Mouse (Mus musculus) intestine, embryonic 15.5 days (tissue): ENCODE data around the gene Pdzd8. TPM values are rescaled to one million over a fixed set of nuclear protein-coding genes. Genes with fewer than 3 reads are reported as not detected.
A peak's percentile ranks its signal among the peaks of the same experiment; 100 is the strongest.

Experiments used
- ATAC-seq: fragments of 200-750 bp; cut with Nextera tagmentation; 2 replicates; pipeline ENCODE4 v1.8.0; 2017; ENCODE audit warnings: moderate TSS enrichment, moderate library complexity
- H3K27ac ChIP-seq: fragments of 300-500 bp; sonication (generic); 2 replicates; pipeline ENCODE4 v1.5.1; 2015; ENCODE audit warnings: mild to moderate bottlenecking, inconsistent platforms
- H3K27me3 ChIP-seq: fragments of 300-500 bp; sonication (generic); replicated peaks from 2 replicates; pipeline ENCODE4 v1.6.1; 2015; ENCODE audit warnings: inconsistent platforms
- H3K36me3 ChIP-seq: fragments of 300-500 bp; sonication (generic); 2 replicates; pipeline ENCODE4 v1.6.1; 2015; ENCODE audit warnings: inconsistent platforms
- H3K4me1 ChIP-seq: fragments of 300-500 bp; sonication (generic); replicated peaks from 2 replicates; pipeline ENCODE4 v1.6.1; 2015; ENCODE audit warnings: inconsistent platforms
- H3K4me2 ChIP-seq: fragments of 300-500 bp; sonication (generic); replicated peaks from 2 replicates; pipeline ENCODE4 v1.6.1; 2015; ENCODE audit warnings: mild to moderate bottlenecking, inconsistent platforms
- H3K4me3 ChIP-seq: fragments of 300-500 bp; sonication (generic); replicated peaks from 2 replicates; pipeline ENCODE4 v1.5.1; 2015; ENCODE audit warnings: inconsistent platforms
- H3K9ac ChIP-seq: fragments of 300-500 bp; sonication (generic); 2 replicates; pipeline ENCODE4 v1.6.1; 2015; ENCODE audit warnings: inconsistent platforms
- H3K9me3 ChIP-seq: fragments of 300-500 bp; sonication (generic); 2 replicates; pipeline ENCODE4 v1.6.1; 2016; ENCODE audit warnings: inconsistent platforms
- WGBS: fragments of 180-500 bp; shearing (Covaris S2); methylation state at CpG from one replicate; pipeline ENCODE4 v1.1.7; 2015; 5-methylcytosine and 5-hydroxymethylcytosine counted together
- polyA plus RNA-seq: library from polyadenylated mRNA; unstranded; fragments of >200 nt; fragmentation: Nextera tagmentation; extraction: Ambion mirVana; gene quantifications from 2 replicates; pipeline ENCODE4 v1.2.1, GENCODE M21; 2015

The Pdzd8 gene
- polyA plus RNA-seq, 1 experiment from 2014 or later = 10.1 TPM

DNA sequence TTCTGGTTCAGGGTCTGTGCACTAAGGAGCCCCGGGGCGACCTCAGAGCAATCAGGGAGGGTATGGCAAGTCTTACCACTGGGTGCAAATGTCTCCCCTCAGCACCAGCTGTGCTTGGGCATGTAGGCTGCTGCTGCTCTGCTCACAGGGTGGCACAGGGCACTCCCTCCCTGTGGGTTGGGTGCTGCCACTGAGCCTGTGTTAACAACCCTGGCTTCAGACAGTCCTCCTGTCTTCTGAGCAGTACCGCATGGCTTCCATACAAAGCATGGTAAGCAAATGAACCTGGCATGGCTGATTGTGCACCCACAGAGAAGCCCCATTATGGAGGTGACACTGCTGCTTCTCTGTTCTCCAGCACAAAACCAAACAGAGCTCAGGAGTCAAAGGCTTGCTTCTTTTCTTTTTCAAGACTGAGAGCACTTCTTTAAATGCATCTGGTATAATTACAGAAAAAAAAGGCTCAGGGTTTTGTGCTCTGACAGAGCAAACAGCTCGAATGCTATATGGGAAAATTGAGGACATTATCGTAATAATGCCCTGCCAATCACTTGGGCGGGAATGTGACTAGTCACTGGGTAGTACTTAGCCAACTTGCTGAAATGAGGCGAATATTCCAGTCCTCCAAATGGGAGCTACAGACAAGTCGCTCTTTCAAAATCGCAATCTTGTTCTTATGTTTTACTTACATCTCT is 80.6 kb downstream of the Pdzd8 start:
- WGBS = 84% methylated on average over 9 of the region's 9 CpGs
- Histone ChIP-seq H3K9ac (no peak overlapping the region), H3K4me2 (no peak overlapping the region), H3K4me1 (peaks cover 9% of the 10 kb centered on the region), H3K4me3 (no peak overlapping the region), H3K9me3 (no peaks in the 10 kb centered on the region), H3K27ac (no peak overlapping the region), H3K36me3 (no peaks in the 10 kb centered on the region), H3K27me3 (peaks cover 6% of the 10 kb centered on the region; the same call in 1 of the 2 replicates)
- ATAC-seq = no peak

DNA sequence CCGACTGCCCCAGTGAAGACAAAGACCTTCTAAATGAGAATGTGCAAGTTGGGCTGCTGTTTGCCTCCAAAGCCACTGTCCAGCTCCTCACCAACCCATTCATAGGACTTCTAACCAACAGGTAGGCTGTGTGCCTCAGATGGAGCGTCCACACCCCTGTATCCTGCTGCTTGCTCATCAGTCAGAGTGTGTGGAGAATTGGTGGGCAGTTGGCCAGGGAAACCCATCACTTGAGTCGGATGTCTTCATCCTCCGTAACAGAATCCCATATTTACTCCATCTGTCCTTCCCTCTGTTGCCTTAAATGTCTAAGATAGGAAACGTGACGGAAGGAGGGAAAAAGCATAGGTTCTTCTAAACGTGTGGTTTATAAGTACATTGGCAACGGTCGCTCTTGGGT is 82.4 kb downstream of the Pdzd8 start:
- no peak overlapping the region for H3K4me2 ChIP-seq
- H3K4me1 ChIP-seq = peaks cover 9% of the 10 kb centered on the region
- no peak for ATAC-seq
- H3K4me3 ChIP-seq = no peak overlapping the region
- H3K9ac ChIP-seq = no peak overlapping the region
- H3K9me3 ChIP-seq = no peaks in the 10 kb centered on the region
- H3K27ac ChIP-seq = no peak overlapping the region
- WGBS = 84% methylated on average over 9 of the region's 9 CpGs
- H3K27me3 ChIP-seq = peaks cover 6% of the 10 kb centered on the region; the same call in 1 of the 2 replicates
- no peaks in the 10 kb centered on the region for H3K36me3 ChIP-seq

DNA sequence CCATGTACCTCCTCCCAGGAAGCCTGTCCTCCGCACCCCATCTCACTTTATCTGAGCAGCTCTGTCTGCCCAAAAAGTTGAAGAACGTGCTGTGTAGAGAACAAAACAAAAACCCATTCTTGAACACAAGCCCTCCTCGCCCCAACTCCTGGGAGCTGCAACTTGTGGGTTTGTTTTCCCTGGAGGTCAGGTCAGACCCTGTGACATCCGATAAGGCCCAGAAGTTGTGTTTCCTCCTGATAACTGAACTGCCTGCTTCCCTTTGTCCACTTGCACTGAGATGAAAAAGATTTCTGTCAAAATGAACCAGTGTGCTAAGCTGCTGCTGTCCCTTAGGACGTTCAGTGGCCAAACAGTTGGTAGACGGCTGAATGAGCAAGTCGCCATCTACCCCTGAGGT is 84.0 kb downstream of the Pdzd8 start:
- ATAC-seq = no peak
- H3K9ac ChIP-seq = no peak overlapping the region
- no peaks in the 10 kb centered on the region for H3K9me3 ChIP-seq
- H3K4me3 ChIP-seq = peak overlapping the region; percentile 41; the same call in 1 of the 2 replicates
- H3K27me3 ChIP-seq = peaks cover 6% of the 10 kb centered on the region; the same call in 1 of the 2 replicates
- H3K4me2 ChIP-seq = peak overlapping the region; percentile 92; the same call in 1 of the 2 replicates
- H3K36me3 ChIP-seq = no peaks in the 10 kb centered on the region
- peaks cover 9% of the 10 kb centered on the region for H3K4me1 ChIP-seq
- WGBS = 53% methylated on average over 7 of the region's 7 CpGs
- no peak overlapping the region for H3K27ac ChIP-seq

DNA sequence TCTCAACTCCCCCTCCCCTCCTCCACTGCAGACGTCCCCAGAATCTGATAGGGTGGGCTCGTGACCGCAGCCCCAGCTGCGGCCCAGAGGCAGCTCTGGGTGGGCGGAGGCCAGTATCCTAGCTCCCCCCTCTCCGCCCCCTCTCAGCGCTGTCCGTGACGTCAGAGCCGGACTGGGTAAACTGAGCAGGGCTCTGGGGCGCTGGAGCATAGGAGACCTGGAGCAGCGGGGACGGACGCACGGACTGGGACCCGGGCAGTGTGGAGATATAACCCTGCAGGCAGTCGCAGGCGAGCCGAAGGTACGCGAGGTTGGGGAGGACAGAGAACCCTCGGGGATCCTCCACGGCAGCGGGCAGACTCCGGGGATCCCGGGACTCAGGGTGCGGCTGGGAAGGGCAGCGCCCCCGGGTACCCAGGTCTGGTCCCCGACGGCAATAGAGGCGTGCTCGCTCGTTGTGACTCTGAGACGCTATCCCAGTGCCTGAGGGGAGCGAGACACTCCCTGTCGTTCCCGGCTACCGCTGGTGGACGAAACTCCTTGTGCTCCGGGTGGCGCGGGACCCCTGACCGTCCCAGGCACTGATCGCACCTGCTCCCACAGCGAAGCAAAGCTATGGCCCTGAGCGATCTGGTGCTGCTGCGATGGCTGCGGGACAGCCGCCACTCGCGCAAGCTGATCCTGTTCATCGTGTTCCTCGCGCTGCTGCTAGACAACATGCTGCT is 84.7 kb downstream of the Pdzd8 start, which contains the start of gene Slc18a2:
Gene Slc18a2, plus strand, starts transcription at position 179 of the 725 bp plus-strand sequence.
- Histone ChIP-seq H3K4me1 (peaks cover 9% of the 10 kb centered on the region), H3K27ac (no peak within 1 kb of the TSS), H3K27me3 (peaks cover 6% of the 10 kb centered on the region; the same call in 1 of the 2 replicates), H3K9me3 (no peaks in the 10 kb centered on the region), H3K36me3 (no peaks in the 10 kb centered on the region), H3K4me3 (peak within 1 kb of the TSS; percentile 41), H3K9ac (peak within 1 kb of the TSS; percentile 36), H3K4me2 (peak within 1 kb of the TSS; percentile 92)
- ATAC-seq = peak; percentile 77
- 2% methylated on average over 55 of the region's 55 CpGs for WGBS

DNA sequence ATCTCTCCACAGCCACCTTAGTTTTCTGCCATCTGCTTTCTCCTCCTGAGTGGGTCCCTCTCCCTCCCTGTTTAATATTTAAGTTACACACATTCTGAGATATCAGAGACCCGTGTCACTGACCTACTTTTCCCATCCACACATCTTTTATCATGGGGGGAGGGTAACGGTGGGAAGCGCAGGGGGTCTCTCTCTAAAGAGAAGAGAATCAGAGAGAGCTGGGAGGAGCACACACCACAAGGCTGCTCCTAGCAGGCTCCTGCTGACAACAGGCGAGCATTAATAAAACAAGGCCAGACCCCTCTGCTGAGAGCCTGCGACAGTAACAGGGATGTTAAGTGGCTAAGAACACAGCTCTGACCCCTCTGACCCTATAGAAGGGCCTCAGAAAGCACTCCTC is 85.9 kb downstream of the Pdzd8 start:
- Histone ChIP-seq H3K4me1 (peaks cover 9% of the 10 kb centered on the region), H3K4me3 (no peak overlapping the region), H3K27me3 (peaks cover 6% of the 10 kb centered on the region; the same call in 1 of the 2 replicates), H3K4me2 (no peak overlapping the region), H3K9me3 (no peaks in the 10 kb centered on the region), H3K27ac (no peak overlapping the region), H3K9ac (no peak overlapping the region), H3K36me3 (no peaks in the 10 kb centered on the region)
- 41% methylated on average over 5 of the region's 5 CpGs for WGBS
- ATAC-seq = no peak

DNA sequence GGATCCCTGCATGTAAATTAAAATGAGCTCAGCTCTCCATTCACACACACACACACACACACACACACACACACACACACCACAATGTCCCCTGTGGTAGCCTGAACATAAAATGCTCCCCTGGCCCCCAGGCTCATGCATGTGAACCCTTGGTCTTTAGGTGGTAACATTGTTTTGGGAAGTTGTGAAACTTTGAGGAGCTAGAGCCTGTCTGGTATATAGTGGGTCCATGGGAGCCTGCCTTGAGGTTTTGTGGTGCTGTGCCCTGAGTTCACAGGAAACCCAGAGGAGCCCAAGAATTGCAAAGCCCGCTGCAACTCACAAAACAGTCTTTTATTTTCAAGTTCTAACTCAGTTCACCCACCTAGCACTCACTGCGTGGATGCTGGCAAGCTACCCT is 92.9 kb downstream of the Pdzd8 start:
- Histone ChIP-seq H3K4me1 (no peaks in the 10 kb centered on the region), H3K9ac (no peak overlapping the region), H3K27ac (no peak overlapping the region), H3K27me3 (no peaks in the 10 kb centered on the region), H3K36me3 (no peaks in the 10 kb centered on the region), H3K4me2 (no peak overlapping the region), H3K4me3 (no peak overlapping the region), H3K9me3 (no peaks in the 10 kb centered on the region)
- no peak for ATAC-seq
- 70% methylated on average over 2 of the region's 2 CpGs for WGBS

DNA sequence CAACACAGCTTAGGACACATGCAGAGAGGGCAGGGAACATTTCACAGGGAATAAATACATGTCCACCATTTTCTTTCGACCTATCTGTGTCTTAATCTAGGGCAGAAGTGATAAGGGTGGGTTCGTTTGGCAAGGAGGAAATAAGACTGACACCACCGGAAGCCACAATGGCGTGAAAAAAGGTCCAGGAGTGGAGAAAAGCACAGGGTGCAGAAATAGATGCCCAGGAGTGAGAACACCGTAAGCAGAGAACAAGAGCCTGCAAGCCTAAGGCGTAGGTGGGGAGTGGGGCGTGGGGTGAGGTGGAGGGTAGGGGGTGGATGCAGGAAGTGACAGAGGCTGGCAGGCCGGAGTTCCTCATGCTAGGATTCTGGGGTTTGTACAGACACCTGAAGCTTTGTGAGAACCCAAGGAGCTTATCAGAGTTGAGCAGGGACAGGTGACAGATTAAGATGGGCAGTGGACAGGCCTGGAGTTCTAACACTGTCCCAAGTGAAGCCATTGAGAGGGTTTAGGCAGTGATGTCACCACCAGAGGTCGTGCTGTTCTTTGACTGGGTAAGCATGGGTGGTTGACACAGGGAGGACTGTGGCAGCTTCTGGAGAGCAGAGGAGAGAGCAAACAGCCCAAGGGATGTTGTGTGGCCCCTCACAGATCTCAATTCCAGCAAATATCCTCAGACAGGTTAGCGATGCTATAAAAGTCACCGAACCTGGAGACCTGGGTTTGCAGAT is 96.9 kb downstream of the Pdzd8 start:
- no peaks in the 10 kb centered on the region for H3K9me3 ChIP-seq

DNA sequence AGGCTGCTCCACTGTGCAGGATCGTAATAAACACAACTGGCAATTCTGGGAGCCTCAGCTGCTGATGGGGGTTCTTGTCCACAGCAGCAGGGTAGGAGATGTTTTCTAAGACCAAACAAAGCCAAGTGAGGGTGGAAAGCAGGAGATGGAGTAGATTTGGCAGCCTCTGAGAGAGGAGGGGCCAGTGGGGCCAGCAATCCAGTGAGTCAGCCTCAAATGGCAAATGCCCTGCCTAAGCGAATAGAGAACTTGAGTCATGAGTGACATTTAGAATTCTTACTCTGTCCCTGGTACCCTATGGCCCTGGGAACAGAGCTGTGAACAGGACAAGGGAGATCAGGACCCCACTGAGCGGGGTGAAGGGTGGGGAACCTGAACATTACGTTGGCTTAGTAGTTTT is 97.4 kb downstream of the Pdzd8 start:
- no peaks in the 10 kb centered on the region for H3K36me3 ChIP-seq
- no peaks in the 10 kb centered on the region for H3K9me3 ChIP-seq
- no peaks in the 10 kb centered on the region for H3K27me3 ChIP-seq
- ATAC-seq = no peak
- H3K4me3 ChIP-seq = no peak overlapping the region
- H3K27ac ChIP-seq = no peak overlapping the region
- WGBS = 85% methylated on average over 4 of the region's 4 CpGs
- H3K4me2 ChIP-seq = no peak overlapping the region
- no peak overlapping the region for H3K9ac ChIP-seq
- no peaks in the 10 kb centered on the region for H3K4me1 ChIP-seq

More for the DNA sequence above, 96.9 kb downstream of the Pdzd8 start:
- H3K27me3 ChIP-seq = no peaks in the 10 kb centered on the region
- WGBS = 72% methylated on average over 11 of the region's 11 CpGs
- H3K4me1 ChIP-seq = no peaks in the 10 kb centered on the region
- no peak overlapping the region for H3K4me3 ChIP-seq
- H3K36me3 ChIP-seq = no peaks in the 10 kb centered on the region
- ATAC-seq = no peak
- H3K9ac ChIP-seq = no peak overlapping the region
- no peak overlapping the region for H3K4me2 ChIP-seq
- no peak overlapping the region for H3K27ac ChIP-seq

Other genes starting within 250 kb of the Pdzd8 start
- gene Vax1, start 175.7 kb downstream of the Pdzd8 start, polyA plus RNA-seq = not detected in 2 replicates
- gene Kcnk18, start 126.6 kb downstream of the Pdzd8 start, polyA plus RNA-seq = not detected in 2 replicates
- gene Slc18a2, start 84.9 kb downstream of the Pdzd8 start, polyA plus RNA-seq = 9.1 and 10.3 TPM in 2 replicates
- 19.1 and 28.7 TPM in 2 replicates for gene Rps12-ps3, start 23.5 kb downstream of the Pdzd8 start, polyA plus RNA-seq
- 0.10 and 0.43 TPM in 2 replicates for gene Emx2, start 112.6 kb upstream of the Pdzd8 start, polyA plus RNA-seq